Mouse (Mus musculus): ENCODE data around the gene Tmcc3.

DNA sequence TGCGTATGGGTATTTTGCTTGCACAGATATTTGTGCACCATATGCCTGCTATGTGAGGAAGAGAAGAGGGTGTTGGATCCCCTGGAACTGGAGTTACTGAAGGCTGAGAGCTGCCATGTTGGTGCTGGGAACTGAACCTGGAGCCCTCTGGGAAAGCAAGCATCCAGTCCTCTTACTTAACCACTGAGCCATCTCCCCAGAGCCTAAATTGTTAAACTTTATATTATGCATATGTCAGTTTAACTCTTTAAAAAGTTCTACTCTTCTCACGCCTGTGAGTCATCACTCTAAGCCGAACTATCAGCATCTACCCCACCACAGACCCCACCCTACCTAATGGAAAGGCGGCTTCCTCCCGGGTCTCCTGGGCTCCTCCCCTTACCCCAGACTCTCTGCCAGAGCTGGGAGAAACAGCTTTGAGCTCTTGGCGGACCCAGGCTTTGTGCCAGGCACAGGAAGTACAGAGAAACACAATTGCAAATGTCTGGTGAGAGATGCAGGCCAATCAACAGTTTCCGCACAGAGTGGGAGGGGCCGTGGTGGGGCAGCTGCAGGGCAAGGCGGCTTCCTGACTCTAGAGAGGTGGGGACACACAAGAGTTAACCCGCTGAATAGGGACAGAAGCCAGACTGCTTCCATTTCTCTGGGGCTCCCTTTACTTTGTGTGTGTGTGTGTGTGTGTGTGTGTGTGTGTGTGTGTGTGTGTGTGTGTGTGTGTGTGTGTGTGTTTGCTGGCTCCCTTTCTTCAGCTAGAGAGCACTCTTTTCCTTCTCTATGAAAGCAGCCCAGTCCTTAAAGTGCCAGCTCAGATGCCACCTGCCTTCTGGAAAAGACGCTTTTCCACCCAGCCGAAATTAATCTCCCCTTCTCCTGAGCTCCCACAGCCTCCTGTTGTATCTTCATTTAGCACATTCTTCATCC is 114.5 kb downstream of the Tmcc3 start:
- TF ChIP-seq CTCF (conservative IDR thresholded peaks at IDR 0.05; ENCODE audit: low read length) = no peak
- no peak for TF ChIP-seq NANOG (IDR thresholded peaks at IDR 0.05; ENCODE audit: borderline replicate concordance, low read length)
